Mouse (Mus musculus): ENCODE measurements around the gene Golm1.
"Not testable (repeated sequence)": the region's sequence is repeated elsewhere in the genome, so short reads cannot be mapped to it uniquely, and the experiment has no call there.

GRCm38 (mm10) chr13:59711984-59712383, 36.4 kb upstream of the Golm1 start, which contains the start of gene Spata31d1b:
- TF ChIP-seq CTCF (conservative IDR thresholded peaks at IDR 0.05; ENCODE audit: low read length); POU5F1 (IDR thresholded peaks at IDR 0.05; ENCODE audit: borderline replicate concordance, low read length); NANOG (IDR thresholded peaks at IDR 0.05; ENCODE audit: borderline replicate concordance, low read length): not testable (repeated sequence)

Measured in E14TG2a.4 (cell line).